Mouse (Mus musculus): ENCODE results near the gene Wdr62. TPM values are rescaled to one million over a fixed set of nuclear protein-coding genes. Genes with fewer than 3 reads are reported as not detected.
A peak's percentile ranks its signal among the peaks of the same experiment; 100 is the strongest.

The Wdr62 gene
- polyA plus RNA-seq, 1 experiment from 2014 or later, result 7.7 TPM

- 88% methylated on average over 5 of the region's 5 CpGs for WGBS
Measured at GRCm38 (mm10) chr7:30200200-30200599, 80.0 kb downstream of the Wdr62 start.

DNA sequence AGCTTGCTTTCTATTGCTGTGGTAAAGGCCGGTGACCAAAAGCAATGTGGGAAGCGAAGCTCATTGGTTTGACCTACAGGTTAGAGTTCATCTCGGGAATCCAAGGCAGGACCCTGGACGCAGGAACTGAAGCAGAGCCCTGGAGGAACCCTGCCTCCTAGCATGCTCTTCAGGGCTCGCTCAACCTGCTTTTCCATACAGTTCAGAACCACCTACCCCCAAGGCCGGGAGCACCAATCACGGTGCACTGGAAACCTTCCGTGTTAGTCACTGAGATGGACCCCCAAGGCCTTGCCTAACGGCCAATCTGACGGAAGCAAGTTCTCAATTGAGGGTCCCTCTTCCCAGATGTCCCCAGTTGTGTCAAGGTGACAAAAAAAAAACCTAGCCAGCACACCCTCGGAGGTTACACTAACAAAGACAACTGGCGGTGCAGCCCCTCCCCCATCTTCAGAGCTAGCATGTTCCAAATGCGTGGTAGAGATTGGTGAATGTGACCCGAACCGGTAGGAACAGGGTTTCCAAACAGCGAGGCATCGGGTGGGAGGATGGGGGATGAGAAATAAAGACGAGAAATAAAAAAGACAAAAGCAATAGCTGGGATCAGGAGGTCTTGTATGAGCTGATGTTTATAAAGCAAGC lies 80.6 kb downstream of the Wdr62 start:
- no peaks in the 10 kb centered on the region for H3K4me1 ChIP-seq (ENCODE audit: control insufficient read depth, insufficient read depth, low read length)
- ATAC-seq (ENCODE audit: low read depth), result no peak

More at GRCm38 (mm10) chr7:30200200-30200599, 80.0 kb downstream of the Wdr62 start:
- H3K36me3 ChIP-seq (ENCODE audit: control insufficient read depth, insufficient read depth, low read length), result no peaks in the 10 kb centered on the region
- no peaks in the 10 kb centered on the region for H3K9me3 ChIP-seq (ENCODE audit: control insufficient read depth, low read length)
- H3K4me2 ChIP-seq (ENCODE audit: low read depth, low read length), result no peak overlapping the region
- no peak overlapping the region for H3K9ac ChIP-seq (ENCODE audit: low read depth, low read length)
- no peaks in the 10 kb centered on the region for H3K27me3 ChIP-seq (replicated peaks; ENCODE audit: control insufficient read depth, insufficient read depth, low read length)
- no peaks in the 10 kb centered on the region for H3K4me1 ChIP-seq (ENCODE audit: control insufficient read depth, insufficient read depth, low read length)
- ATAC-seq (ENCODE audit: low read depth) (no peak), DNase-seq (ENCODE audit: low spot score) (no peak)
- no peak overlapping the region for H3K4me3 ChIP-seq (ENCODE audit: low read depth, low read length)
- H3K27ac ChIP-seq (replicated peaks; ENCODE audit: low read depth, low read length), result no peak overlapping the region

DNA sequence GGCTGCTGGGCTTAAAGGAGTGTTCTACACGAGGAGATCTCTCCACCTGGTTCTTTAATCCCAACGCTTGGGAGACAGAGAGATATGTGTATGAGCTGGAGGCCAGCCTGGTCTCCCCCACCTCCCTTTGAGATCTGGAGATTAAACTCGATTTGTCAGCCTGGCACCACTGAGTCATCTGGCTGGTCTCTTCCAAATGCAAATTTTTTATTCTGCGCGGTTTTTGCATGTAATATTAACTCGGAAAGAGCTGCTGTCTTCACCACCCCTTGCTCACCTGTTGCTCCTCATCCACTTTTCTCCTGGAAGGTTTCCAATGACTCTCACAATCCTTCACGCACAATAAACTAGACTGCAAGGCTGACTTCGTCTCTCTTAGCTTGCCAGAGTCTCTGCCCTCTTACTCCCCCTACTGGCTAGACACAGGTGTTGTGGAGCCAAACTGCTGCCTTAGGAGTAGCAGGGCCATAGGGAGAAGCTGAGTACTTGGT lies 81.7 kb downstream of the Wdr62 start, which contains the start of gene Capns1:
Gene Capns1 (minus strand): TSS at position 331 of the 491 bp plus-strand sequence.
- 0 out of 2 replicates have a peak, but pooled peaks have one; percentile 27 for ATAC-seq (ENCODE audit: low read depth)
- Histone ChIP-seq H3K9me3 (ENCODE audit: control insufficient read depth, low read length) (no peaks in the 10 kb centered on the region), H3K9ac (ENCODE audit: low read depth, low read length) (0 out of 2 replicates have a peak within 1 kb of the TSS, but pooled peaks have one; percentile 31), H3K4me1 (ENCODE audit: control insufficient read depth, insufficient read depth, low read length) (peaks cover 2% of the 10 kb centered on the region), H3K27me3 (replicated peaks; ENCODE audit: control insufficient read depth, insufficient read depth, low read length) (no peaks in the 10 kb centered on the region), H3K36me3 (ENCODE audit: control insufficient read depth, insufficient read depth, low read length) (no peaks in the 10 kb centered on the region), H3K27ac (replicated peaks; ENCODE audit: low read depth, low read length) (peak within 1 kb of the TSS; percentile 33; the same call in 1 of the 2 replicates), H3K4me2 (ENCODE audit: low read depth, low read length) (peak within 1 kb of the TSS; percentile 44), H3K4me3 (ENCODE audit: low read depth, low read length) (0 out of 2 replicates have a peak within 1 kb of the TSS, but pooled peaks have one; percentile 17)
- WGBS, result 3% methylated on average over 8 of the region's 8 CpGs
- peak; percentile 93 for DNase-seq (ENCODE audit: low spot score)

More for the DNA sequence above, 80.6 kb downstream of the Wdr62 start:
- Histone ChIP-seq H3K4me3 (ENCODE audit: low read depth, low read length) (no peak overlapping the region), H3K27ac (replicated peaks; ENCODE audit: low read depth, low read length) (no peak overlapping the region), H3K9ac (ENCODE audit: low read depth, low read length) (no peak overlapping the region), H3K36me3 (ENCODE audit: control insufficient read depth, insufficient read depth, low read length) (no peaks in the 10 kb centered on the region), H3K27me3 (replicated peaks; ENCODE audit: control insufficient read depth, insufficient read depth, low read length) (no peaks in the 10 kb centered on the region), H3K9me3 (ENCODE audit: control insufficient read depth, low read length) (no peaks in the 10 kb centered on the region), H3K4me2 (ENCODE audit: low read depth, low read length) (no peak overlapping the region)
- DNase-seq (ENCODE audit: low spot score), result no peak
- 76% methylated on average over 18 of the region's 18 CpGs for WGBS

DNA sequence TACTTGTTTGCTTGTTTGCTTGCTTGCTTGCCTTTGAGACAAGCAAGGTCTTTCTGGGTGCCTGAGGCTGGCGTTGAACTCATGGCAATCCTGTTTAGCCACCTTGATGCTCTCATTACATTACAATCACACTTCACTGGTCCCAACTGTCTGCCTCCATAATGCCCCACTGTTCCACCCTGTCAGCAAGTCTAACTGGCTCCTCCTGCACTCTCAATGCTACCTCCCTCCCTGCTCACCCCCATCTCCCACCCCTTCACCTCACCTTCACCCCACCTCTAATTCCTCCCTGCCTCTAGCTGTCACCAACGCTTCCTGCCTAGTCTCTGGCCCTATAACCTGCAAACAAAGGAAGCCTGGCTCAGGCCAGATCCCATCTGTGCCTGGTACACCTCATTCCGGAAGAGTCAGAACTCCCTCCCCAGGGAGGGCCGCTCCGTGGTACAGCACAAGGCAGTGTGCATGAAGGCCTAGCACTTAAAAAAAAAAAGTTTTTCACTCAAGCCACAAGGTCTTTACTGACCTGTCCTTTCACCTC lies 82.6 kb downstream of the Wdr62 start:
- H3K4me2 ChIP-seq (ENCODE audit: low read depth, low read length), result no peak overlapping the region

GRCm38 (mm10) chr7:30196171-30196570 lies 84.0 kb downstream of the Wdr62 start:
- H3K9ac ChIP-seq (ENCODE audit: low read depth, low read length), result no peak overlapping the region
- no peaks in the 10 kb centered on the region for H3K27me3 ChIP-seq (replicated peaks; ENCODE audit: control insufficient read depth, insufficient read depth, low read length)
- H3K4me3 ChIP-seq (ENCODE audit: low read depth, low read length), result no peak overlapping the region
- H3K9me3 ChIP-seq (ENCODE audit: control insufficient read depth, low read length), result no peaks in the 10 kb centered on the region
- ATAC-seq (ENCODE audit: low read depth) (no peak), DNase-seq (ENCODE audit: low spot score) (peak; percentile 36)
- H3K36me3 ChIP-seq (ENCODE audit: control insufficient read depth, insufficient read depth, low read length), result peaks cover 18% of the 10 kb centered on the region
- WGBS, result 84% methylated on average over 5 of the region's 6 CpGs
- H3K27ac ChIP-seq (replicated peaks; ENCODE audit: low read depth, low read length), result no peak overlapping the region
- H3K4me1 ChIP-seq (ENCODE audit: control insufficient read depth, insufficient read depth, low read length), result peaks cover 12% of the 10 kb centered on the region
- no peak overlapping the region for H3K4me2 ChIP-seq (ENCODE audit: low read depth, low read length)

More for the DNA sequence above, 82.6 kb downstream of the Wdr62 start:
- H3K27ac ChIP-seq (replicated peaks; ENCODE audit: low read depth, low read length), result no peak overlapping the region
- DNase-seq (ENCODE audit: low spot score) (no peak), ATAC-seq (ENCODE audit: low read depth) (no peak)
- H3K27me3 ChIP-seq (replicated peaks; ENCODE audit: control insufficient read depth, insufficient read depth, low read length), result no peaks in the 10 kb centered on the region
- peaks cover 10% of the 10 kb centered on the region for H3K4me1 ChIP-seq (ENCODE audit: control insufficient read depth, insufficient read depth, low read length)
- peaks cover 3% of the 10 kb centered on the region; the same call in 1 of the 2 replicates for H3K36me3 ChIP-seq (ENCODE audit: control insufficient read depth, insufficient read depth, low read length)
- H3K9me3 ChIP-seq (ENCODE audit: control insufficient read depth, low read length), result no peaks in the 10 kb centered on the region
- H3K4me3 ChIP-seq (ENCODE audit: low read depth, low read length), result no peak overlapping the region
- no peak overlapping the region for H3K9ac ChIP-seq (ENCODE audit: low read depth, low read length)
- WGBS, result 65% methylated on average over 5 of the region's 5 CpGs

DNA sequence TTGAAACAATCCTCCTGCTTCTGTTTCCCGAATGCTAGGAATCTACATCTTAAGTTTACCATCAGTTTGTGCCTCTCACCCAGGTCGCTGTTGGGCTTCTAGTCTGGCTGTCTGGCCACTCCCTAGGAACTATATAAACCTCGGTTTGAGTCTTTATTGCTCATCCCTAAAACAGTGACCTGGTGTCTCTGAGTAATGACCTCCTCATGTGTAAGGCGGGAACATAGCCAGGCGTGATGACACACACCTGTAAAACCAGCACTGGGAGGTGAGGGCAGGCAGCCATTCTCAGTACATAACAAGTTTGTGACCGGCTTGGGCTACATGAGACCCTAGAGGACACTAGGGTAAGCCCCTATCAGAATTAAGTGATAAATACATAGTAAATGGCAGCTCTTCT lies 84.8 kb downstream of the Wdr62 start:
- Histone ChIP-seq H3K9me3 (ENCODE audit: control insufficient read depth, low read length) (no peaks in the 10 kb centered on the region), H3K36me3 (ENCODE audit: control insufficient read depth, insufficient read depth, low read length) (peaks cover 25% of the 10 kb centered on the region), H3K27ac (replicated peaks; ENCODE audit: low read depth, low read length) (no peak overlapping the region), H3K27me3 (replicated peaks; ENCODE audit: control insufficient read depth, insufficient read depth, low read length) (no peaks in the 10 kb centered on the region), H3K4me2 (ENCODE audit: low read depth, low read length) (peak overlapping the region; percentile 69; the same call in 1 of the 2 replicates), H3K9ac (ENCODE audit: low read depth, low read length) (no peak overlapping the region; the same call in 1 of the 2 replicates), H3K4me3 (ENCODE audit: low read depth, low read length) (0 out of 2 replicates have a peak overlapping the region, but pooled peaks have one; percentile 78), H3K4me1 (ENCODE audit: control insufficient read depth, insufficient read depth, low read length) (peaks cover 12% of the 10 kb centered on the region)
- DNase-seq (ENCODE audit: low spot score) (no peak), ATAC-seq (ENCODE audit: low read depth) (no peak)
- WGBS, result 71% methylated on average over 6 of the region's 6 CpGs

GRCm38 (mm10) chr7:30194884-30195283 lies 85.3 kb downstream of the Wdr62 start:
- DNase-seq (ENCODE audit: low spot score), result peak; percentile 97
- H3K9me3 ChIP-seq (ENCODE audit: control insufficient read depth, low read length), result no peaks in the 10 kb centered on the region
- WGBS, result 0% methylated on average over 26 of the region's 28 CpGs
- no peaks in the 10 kb centered on the region for H3K27me3 ChIP-seq (replicated peaks; ENCODE audit: control insufficient read depth, insufficient read depth, low read length)
- H3K4me1 ChIP-seq (ENCODE audit: control insufficient read depth, insufficient read depth, low read length), result peaks cover 12% of the 10 kb centered on the region
- ATAC-seq (ENCODE audit: low read depth), result peak; percentile 93
- peak overlapping the region; percentile 86 for H3K9ac ChIP-seq (ENCODE audit: low read depth, low read length)
- H3K4me2 ChIP-seq (ENCODE audit: low read depth, low read length), result peak overlapping the region; percentile 69
- peaks cover 28% of the 10 kb centered on the region for H3K36me3 ChIP-seq (ENCODE audit: control insufficient read depth, insufficient read depth, low read length)
- H3K4me3 ChIP-seq (ENCODE audit: low read depth, low read length), result peak overlapping the region; percentile 78
- H3K27ac ChIP-seq (replicated peaks; ENCODE audit: low read depth, low read length), result peak overlapping the region; percentile 89

DNA sequence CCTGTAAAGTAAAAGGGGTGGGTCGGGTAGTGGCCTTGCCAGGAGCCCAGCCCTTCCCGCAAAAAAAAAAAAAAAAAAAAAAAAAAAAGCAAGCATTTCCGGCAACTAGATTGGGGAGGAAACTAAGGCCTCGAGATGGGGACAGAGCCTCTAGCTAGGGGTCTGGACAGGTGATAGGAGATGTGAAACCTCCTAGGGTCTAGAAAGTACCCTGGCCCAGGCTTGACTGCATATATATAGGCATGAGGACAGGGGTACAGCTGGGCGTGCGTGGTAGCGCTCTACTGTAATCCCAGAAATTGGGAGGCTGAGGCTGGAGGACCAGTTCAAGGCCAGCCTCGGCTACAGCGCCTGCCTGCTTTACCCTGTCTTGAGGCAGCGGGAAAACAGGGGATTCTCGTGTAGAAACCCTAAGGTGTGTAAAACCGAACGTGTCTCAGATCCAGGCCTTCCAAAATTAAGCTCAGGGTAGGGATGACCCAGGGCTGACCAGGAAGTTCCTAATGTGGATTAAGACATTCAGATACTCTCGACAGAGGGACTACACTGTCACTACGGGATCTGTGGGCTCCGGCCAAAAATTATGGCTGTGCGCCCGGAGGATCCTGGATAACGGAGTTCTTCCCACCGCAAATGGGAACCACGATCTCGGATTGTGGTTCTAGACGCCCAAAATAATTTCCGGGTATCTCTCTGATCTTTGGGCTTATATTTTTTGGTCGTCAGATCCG lies 86.0 kb downstream of the Wdr62 start:
- H3K36me3 ChIP-seq (ENCODE audit: control insufficient read depth, insufficient read depth, low read length), result peaks cover 32% of the 10 kb centered on the region
- H3K9me3 ChIP-seq (ENCODE audit: control insufficient read depth, low read length), result no peaks in the 10 kb centered on the region
- H3K27ac ChIP-seq (replicated peaks; ENCODE audit: low read depth, low read length), result peak overlapping the region; percentile 89
- H3K27me3 ChIP-seq (replicated peaks; ENCODE audit: control insufficient read depth, insufficient read depth, low read length), result no peaks in the 10 kb centered on the region
- DNase-seq (ENCODE audit: low spot score) (no peak), ATAC-seq (ENCODE audit: low read depth) (peak; percentile 3; the same call in 1 of the 2 replicates)
- H3K4me3 ChIP-seq (ENCODE audit: low read depth, low read length), result peak overlapping the region; percentile 78
- under 1% methylated on average over 26 of the region's 26 CpGs for WGBS
- H3K4me2 ChIP-seq (ENCODE audit: low read depth, low read length), result peak overlapping the region; percentile 69
- H3K4me1 ChIP-seq (ENCODE audit: control insufficient read depth, insufficient read depth, low read length), result peaks cover 12% of the 10 kb centered on the region
- H3K9ac ChIP-seq (ENCODE audit: low read depth, low read length), result peak overlapping the region; percentile 86

Measured in embryonic facial prominence, embryonic 14.5 days (tissue).